Mouse (Mus musculus): ENCODE measurements around the gene Peak1. TPM values are rescaled to one million over a fixed set of nuclear protein-coding genes. Genes with fewer than 3 reads are reported as not detected.

Gene Peak1
- total RNA-seq, 2 experiments from 2014 or later: 38.4 to 42.0 TPM

DNA sequence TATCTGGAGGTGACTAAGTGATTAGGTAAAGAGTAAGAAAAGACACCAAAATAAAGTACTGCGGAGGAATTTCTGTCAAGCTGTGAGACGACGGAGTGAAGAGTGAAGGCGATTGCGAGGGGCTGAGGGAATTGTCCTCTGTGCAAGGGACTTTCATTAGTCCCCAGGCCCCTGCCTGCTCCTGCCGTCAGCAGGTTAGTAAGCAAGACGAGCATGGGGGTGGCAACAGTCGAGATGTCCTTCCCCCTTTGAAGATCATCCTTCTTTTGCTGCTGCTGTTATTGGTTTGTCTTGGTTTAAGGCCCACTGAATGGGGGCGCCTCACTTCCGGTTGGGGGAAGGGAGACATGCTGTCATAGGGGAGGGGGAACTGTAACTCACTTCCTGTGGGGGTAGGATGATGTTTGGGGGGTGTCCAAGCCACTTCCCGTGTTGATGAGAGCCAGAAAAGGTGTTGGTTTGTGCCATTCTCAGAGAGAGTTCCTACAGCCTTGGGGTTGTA lies 922 bp upstream of the Peak1 start:
- DNase-seq: peak; percentile 68 to 76

DNA sequence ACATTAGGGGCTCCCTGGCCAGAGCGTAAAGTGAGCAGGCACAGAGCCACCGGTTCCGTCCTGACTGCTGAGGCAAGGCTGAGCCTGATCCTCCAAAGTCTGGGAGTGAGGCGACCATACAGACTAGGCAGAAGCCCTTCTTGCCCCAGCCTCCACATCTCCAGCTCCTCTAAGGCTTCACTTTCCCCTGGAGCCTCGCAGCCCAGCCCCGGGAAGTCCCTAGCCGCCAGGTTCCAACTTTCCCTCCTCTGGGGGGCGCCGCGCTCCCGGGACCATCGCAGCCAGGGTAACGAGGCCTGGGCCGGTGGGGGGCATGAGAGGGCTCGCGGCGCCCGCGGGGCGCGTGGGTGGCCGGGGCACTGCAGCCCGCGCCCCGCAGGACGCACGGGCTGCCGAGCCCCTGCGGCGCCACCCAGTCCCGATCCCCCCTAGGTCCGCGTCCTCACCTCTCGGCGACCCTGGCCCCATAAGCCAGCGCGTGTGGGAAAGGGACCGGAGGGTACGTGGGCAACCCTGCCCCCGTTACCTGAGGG lies 386 bp downstream of the Peak1 start:
- DNase-seq: peak; percentile 90
- intact Hi-C loops (cut with DNase I): loop anchor here (1.0 to 5.0 kb wide), 5 partner anchors 89 to 220 kb away; no protein-coding TSS in a partner anchor

More for the DNA sequence above, 922 bp upstream of the Peak1 start:
- intact Hi-C loops (cut with DNase I): loop anchor here (1.0 to 5.0 kb wide), 2 partner anchors 94 to 219 kb away; no protein-coding TSS in a partner anchor

DNA sequence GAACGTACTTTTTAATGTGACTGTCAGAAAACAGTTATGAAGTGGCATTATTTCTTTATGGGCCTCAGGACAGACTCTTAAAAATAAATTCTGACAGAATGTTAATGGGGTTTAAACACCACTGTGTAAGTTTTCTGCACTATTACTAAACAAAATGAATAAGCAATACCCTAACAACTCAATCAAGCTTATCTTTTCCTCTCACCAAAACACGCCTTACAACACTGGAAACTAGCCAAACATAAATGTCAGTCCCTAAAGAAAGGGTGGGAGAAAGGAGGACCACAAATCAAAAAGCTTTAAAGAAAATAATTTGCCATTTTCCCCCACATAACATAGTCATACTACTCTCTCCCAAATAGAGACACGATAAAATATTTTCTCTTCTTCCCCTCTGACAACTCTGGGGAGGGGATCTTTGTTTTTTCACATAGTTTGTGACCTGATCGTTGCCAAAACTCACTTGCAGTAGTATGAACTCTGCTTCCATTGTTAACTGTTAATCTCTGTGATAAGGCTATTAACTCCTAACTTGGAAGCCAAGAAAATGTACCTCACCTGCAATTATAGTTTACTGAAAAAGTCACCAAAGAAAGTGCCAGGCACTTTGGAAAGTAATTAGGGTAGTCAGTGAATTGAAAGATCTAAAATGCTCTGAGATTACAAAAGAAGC lies 1.8 kb downstream of the Peak1 start:
- no peak for DNase-seq

GRCm38 (mm10) chr9:56415393-56415792 lies 2.5 kb downstream of the Peak1 start:
- intact Hi-C loops (cut with DNase I): loop anchor here (5.0 kb wide), 1 partner anchor 222 kb away; no protein-coding TSS in a partner anchor
- DNase-seq: no peak

More for the DNA sequence above, 1.8 kb downstream of the Peak1 start:
- intact Hi-C loops (cut with DNase I): loop anchor here (2.0 to 5.0 kb wide), 4 partner anchors 137 to 221 kb away; no protein-coding TSS in a partner anchor

DNA sequence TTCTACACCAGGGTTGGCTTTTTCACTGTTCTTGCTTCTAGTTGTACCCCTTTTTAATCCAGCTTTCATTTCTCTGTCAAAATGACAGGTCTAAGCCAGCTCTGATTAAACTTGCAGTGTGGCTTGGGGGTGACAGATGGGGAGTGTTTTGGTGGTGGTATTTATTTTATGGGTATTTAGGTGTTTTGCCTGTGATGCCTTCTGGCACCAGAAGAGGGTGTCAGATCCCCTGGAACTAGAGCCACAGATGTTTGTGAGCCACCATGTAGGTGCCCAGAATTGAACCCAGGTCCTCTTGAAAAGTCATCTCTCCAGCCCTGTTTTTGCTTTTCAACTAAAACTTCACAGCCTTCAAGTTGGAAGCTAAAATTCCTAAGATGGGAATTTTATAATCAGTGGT lies 3.5 kb downstream of the Peak1 start:
- no peak for DNase-seq
- intact Hi-C loops (cut with DNase I): loop anchor here (5.0 kb wide), 1 partner anchor 42 kb away; no protein-coding TSS in a partner anchor

GRCm38 (mm10) chr9:56412716-56413115 lies 5.2 kb downstream of the Peak1 start:
- DNase-seq: no peak
- intact Hi-C loops (cut with DNase I): loop anchor here (5.0 kb wide), 1 partner anchor 40 kb away; no protein-coding TSS in a partner anchor

DNA sequence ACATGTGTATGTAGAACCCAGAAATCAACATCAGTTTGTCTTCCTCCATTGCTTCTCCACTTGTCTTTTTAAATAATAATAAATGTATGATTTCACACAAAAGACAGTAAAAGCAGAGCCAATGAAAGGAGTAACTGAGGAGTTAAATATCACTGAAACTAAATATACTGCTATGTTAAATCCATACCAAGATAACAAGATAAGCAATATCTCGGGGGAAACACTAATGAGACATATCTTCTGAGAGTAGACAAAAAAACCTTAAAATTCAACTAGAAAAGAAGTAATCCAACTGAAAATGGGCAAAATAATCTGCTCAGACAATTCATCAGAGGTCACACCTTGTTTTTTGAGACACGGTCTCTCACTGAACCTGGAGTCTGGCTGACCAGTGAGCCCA lies 7.9 kb downstream of the Peak1 start:
- DNase-seq: no peak
- intact Hi-C loops (cut with DNase I): loop anchor here (5.0 kb wide), 1 partner anchor 38 kb away; no protein-coding TSS in a partner anchor

DNA sequence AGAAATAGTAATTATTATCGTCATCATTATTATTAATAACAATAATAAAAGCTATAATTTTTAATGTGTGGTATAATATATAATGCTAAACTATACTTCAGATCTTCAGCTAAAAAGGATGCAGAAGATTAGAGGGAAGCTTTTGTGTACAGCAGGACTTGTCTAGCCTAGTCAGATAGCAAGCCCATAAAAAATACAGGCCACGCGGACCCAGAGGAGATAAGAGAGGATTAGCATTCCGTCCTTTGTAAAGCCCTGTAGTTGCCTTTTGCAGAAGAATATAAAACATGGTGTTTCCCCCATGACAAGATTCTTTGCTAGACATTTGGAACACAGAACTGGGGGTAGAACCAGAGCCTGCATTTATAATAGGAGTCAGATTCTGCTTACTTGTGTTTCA lies 13.2 kb downstream of the Peak1 start:
- DNase-seq: no peak
- intact Hi-C loops (cut with DNase I): no loop called here

GRCm38 (mm10) chr9:56396306-56396705 lies 21.6 kb downstream of the Peak1 start:
- intact Hi-C loops (cut with DNase I): no loop called here
- no peak for DNase-seq

- no peak for DNase-seq
- intact Hi-C loops (cut with DNase I): no loop called here
Observed at GRCm38 (mm10) chr9:56392857-56393256, 25.0 kb downstream of the Peak1 start.

GRCm38 (mm10) chr9:56382786-56383185 lies 35.1 kb downstream of the Peak1 start:
- intact Hi-C loops (cut with DNase I): no loop called here
- DNase-seq: no peak

DNA sequence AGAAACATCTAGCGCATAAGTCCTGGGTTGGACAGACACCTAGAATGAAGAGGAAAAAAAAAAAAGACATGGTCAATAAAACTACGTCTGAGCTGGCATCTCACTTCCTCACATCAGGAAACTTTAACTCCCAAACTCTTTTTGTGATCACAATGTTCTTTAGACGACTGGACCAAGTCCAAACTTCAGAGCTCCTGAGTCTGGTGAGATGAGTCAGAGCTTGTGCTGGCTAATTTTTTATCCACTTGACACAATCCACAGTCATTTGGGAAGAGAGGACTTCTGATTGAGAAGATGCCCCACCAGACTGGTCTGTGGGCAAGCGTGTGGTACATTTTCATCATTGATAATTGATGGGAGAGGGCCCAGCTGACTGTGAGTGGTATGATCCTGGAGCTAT lies 43.5 kb downstream of the Peak1 start:
- intact Hi-C loops (cut with DNase I): loop anchor here (5.0 kb wide), 1 partner anchor 38 kb away; no protein-coding TSS in a partner anchor

DNA sequence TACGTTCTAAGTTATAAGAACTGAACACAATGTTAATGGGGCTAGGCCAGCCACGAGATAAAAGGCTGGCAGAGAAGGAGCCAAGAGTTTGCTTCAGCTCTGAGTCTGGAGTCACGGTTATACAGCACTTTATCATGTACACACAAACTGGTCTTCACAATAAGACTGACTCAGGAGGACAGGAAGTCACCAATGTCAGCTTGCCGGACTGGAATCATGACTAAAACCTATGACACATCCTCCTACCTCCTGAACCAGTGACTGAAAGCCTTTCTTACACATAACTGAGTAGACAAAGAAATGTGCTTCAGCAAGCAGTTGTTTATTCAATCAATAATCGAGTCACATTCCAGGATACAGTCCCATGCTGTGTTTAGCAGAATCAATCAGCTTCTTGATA lies 47.2 kb downstream of the Peak1 start:
- intact Hi-C loops (cut with DNase I): loop anchor here (5.0 kb wide), 1 partner anchor 42 kb away; no protein-coding TSS in a partner anchor
- DNase-seq: no peak

More for the DNA sequence above, 43.5 kb downstream of the Peak1 start:
- no peak for DNase-seq

- no peak for DNase-seq
- intact Hi-C loops (cut with DNase I): no loop called here
Observed at GRCm38 (mm10) chr9:56368814-56369213, 49.1 kb downstream of the Peak1 start.

GRCm38 (mm10) chr9:56363306-56363705 lies 54.6 kb downstream of the Peak1 start:
- no peak for DNase-seq
- intact Hi-C loops (cut with DNase I): loop anchor here (5.0 kb wide), 1 partner anchor 91 kb away; no protein-coding TSS in a partner anchor

GRCm38 (mm10) chr9:56359261-56359660 lies 58.6 kb downstream of the Peak1 start:
- intact Hi-C loops (cut with DNase I): no loop called here
- DNase-seq: no peak

GRCm38 (mm10) chr9:56355186-56355585 lies 62.7 kb downstream of the Peak1 start:
- intact Hi-C loops (cut with DNase I): no loop called here
- no peak for DNase-seq

GRCm38 (mm10) chr9:56346321-56346720 lies 71.5 kb downstream of the Peak1 start:
- no peak for DNase-seq
- intact Hi-C loops (cut with DNase I): no loop called here

DNA sequence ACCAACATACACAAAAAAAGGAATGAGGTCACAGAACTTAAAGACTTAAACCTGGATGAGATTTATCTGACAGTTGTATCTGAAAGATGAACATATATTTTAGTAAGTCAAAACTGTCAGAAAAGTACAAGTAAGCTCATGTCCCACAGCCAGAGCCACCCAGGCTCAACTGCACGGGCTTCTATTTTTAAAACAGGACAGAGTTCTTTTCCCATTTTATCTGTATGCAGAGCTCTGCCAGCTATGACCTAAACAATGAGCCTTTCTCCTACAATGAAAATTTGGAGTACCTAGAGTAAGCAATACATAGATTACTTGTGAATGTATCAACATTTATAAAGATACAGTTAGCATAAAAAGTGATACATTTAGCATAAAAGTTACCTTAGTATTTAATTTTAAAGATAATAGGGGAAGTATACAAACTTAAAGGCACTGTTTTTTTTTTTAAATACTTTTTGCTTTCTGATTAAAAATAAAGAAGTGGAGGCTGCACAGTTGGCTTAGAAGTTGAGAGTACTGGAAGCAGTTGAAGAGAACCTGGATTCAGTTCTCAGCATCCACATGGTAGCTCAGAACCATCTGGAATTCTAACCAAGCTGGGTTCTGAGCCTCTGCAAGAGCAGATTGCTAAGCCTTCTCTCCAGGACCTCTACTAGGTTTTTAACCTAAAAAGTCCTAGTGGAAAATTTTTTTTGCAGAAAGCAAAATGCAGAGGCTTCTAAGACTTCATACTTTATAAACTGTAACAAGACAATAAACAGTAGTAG lies 78.3 kb downstream of the Peak1 start:
- DNase-seq: no peak
- intact Hi-C loops (cut with DNase I): no loop called here

DNA sequence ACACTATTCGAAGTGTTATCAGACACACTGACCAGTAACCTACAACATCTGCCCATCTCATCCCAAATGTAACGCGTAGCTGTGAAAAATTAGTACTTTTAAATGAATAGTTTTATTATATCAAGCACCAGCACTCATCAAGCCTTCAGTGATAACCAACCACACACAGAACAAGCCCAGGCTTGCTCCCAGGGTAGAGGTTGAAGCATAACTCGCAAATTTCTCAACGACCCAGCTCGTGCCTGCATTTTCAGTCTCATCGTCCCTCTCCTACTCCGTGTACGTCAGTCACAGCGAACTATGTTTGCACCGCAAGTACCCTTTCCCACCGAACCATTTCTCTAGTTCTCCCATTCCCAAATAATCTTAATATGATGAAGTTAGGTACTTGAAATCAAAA lies 83.5 kb downstream of the Peak1 start:
- DNase-seq: no peak
- intact Hi-C loops (cut with DNase I): no loop called here

- no peak for DNase-seq
- intact Hi-C loops (cut with DNase I): no loop called here
Observed at GRCm38 (mm10) chr9:56332774-56333173, 85.1 kb downstream of the Peak1 start.

Data from heart, postnatal 36 days (tissue).